Mouse (Mus musculus) gastrocnemius, postnatal 14 days (tissue): ENCODE data around the gene Myo10. TPM values are rescaled to one million over a fixed set of nuclear protein-coding genes. Genes with fewer than 3 reads are reported as not detected.
A peak's percentile ranks its signal among the peaks of the same experiment; 100 is the strongest.
"Not testable (repeated sequence)": the region's sequence is repeated elsewhere in the genome, so short reads cannot be mapped to it uniquely, and the experiment has no call there.

Experiments used
- DNase-seq: peaks from one replicate; pipeline ENCODE4 v3.0.0; 2021; ENCODE audit warnings: mixed read lengths
- intact Hi-C: fragments of 180-260 bp; cut with DNase I; formaldehyde crosslinking; loops from one replicate; pipeline ENCODE4 v1.15.1; 2025; ENCODE audit warnings: low total_unique reads
- total RNA-seq, 2 experiments: library from RNA; stranded (reverse); gene quantifications; 2 replicates each; pipeline ENCODE4 v1.2.3; 2021

Gene Myo10
- total RNA-seq, 2 experiments from 2014 or later: 48.2 to 50.7 TPM

DNA sequence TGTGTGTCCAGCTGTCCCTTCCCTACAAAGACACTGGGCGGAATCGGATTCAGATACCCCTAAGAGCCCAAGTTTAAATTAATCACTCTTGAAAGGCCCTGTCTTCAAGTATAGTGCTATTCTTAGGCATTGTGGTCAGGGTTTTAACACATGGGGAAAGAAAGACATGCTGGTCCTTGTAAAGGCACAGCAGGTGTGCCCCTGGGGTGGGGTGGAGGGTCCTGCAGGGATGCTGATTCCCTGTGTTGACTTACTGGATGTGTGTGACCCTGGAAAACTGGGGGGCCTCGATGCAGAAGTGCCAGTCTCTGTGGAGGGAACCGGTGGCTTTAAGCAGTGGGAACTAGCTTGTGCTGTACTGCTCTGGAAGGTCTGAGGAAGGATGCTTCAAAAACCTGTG is 90.6 kb downstream of the Myo10 start:
- intact Hi-C loops: no loop called here
- DNase-seq: no peak

DNA sequence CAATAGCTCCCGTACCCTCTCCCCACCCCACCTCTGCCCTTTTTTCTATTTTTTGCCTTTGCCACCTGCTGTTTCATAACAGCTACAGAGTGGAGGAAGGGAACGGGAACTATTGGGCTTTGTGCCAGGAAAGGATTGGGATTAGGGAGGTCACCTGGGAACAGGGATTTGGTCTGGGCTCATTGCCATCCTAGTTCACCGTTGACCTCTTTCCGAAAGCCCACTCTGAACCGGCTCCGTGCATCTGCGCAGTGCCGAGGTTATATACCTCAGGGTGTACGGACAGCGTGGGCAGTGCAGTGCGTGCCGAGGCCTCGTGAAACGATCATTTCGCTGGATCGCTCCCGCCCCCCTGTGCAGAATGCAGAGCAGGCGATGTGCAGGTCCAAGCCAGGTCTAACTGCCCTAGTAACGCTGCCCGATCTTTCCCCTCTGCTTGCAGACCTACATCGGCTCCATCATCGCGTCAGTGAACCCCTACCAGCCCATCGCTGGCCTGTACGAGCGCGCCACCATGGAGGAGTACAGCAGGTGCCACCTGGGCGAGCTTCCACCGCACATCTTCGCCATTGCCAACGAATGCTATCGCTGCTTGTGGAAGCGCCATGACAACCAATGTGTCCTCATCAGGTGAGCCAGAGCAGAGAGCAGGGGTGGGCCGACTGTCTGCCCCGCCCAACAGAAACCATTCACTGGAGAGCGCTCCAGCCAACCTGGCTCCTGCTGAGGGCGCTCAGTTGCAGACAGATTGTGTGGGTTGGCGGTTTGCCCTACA is 91.4 kb downstream of the Myo10 start:
- intact Hi-C loops: no loop called here
- DNase-seq: no peak

DNA sequence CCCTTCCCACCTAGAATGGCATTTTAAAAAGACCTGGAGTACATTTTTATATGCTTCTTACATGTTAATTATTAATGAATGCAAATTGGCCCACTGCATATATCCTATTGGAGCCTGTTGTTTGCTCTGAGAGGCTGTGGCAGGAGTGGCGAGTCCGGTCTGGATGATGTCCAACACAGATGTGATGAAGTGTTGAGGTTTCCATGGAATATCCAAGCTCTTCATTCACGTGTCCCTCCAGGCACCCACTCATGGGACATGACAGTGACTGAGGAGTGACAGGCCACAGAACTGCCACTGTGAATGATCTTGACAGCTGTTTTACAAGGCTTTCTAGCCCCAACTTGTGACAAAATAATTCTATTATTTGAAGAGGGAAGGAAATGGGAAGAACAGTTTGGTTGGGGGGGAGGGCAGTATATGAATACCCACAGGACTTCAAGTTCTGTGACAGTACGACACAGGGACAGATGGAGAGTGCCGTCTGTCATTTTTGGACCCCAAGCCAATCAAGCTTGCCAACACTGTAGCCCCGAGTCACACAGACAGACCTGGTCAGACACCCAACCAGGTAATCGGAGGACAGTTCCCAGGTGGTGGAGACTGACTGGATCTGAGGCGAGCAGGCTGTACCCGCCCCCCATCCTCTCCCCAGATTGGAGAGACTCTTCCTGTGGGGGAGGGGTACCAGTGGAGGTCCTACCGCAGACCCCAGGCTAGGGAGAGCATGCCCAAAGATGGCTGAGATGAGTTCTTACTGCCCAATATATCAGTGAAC is 93.1 kb downstream of the Myo10 start:
- no peak for DNase-seq
- intact Hi-C loops: loop anchor here (5.0 kb wide), 1 partner anchor 228 kb away; no protein-coding TSS in a partner anchor

DNA sequence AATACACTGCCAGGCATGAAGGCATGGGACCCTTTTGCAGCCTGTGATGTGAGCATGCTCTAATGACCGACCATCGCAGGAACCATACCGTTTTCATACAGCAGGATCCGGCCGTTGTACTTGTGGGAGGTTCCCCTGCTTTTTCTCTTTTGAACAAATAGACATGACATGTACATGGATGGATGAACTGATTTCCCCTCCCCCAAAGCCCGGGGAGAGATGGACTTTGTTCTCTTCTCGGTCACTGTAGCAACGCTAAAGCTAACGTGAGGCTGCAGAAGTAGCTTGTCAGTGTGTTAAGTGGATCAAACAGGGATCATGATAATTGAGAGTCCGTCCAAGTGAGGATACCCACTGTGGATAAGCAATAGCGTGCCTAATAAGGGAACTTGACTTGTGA is 93.7 kb downstream of the Myo10 start:
- no peak for DNase-seq
- intact Hi-C loops: loop anchor here (2.0 to 5.0 kb wide), 2 partner anchors 229 to 275 kb away; no protein-coding TSS in a partner anchor

DNA sequence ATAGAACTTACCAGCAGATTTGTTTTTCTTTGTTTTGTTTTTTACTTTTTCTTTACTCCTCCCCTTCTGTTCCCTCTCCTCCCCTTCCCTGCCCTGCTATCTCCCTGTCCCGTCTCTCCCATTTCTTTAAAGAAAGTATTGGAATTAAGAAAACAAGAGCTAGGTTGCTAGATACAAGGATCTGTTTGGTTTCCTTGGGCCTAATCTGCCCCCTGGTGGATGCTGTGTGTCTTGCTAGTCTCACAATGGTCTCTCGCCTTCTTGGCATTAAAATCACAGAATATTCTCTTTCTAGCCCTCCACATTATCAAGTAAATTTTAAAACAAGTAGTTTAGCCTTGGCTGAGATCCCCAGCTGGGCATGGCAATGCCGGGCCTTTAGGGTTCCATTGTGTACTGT is 94.7 kb downstream of the Myo10 start:
- intact Hi-C loops: loop anchor here (2.0 to 5.0 kb wide), 2 partner anchors 230 to 276 kb away; no protein-coding TSS in a partner anchor
- DNase-seq: peak; percentile 73

DNA sequence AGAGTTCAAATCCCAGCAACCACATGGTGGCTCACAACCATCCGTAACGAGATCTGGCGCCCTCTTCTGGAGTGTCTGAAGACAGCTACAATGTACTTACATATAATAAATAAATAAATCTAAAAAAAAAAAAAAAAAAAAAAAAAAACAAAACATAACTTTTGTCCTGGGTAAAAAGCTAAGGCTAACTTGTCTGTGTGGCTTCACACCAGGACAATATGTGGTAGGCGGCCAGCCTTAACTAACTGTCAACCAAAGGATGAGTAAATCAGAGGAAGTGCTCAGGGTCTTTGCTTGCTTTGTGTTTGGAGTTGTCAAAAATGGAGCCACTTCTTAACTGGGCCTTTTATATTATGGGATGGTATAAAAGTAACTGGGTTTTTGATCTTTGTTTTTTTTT is 95.8 kb downstream of the Myo10 start:
- intact Hi-C loops: loop anchor here (5.0 kb wide), 1 partner anchor 231 kb away; no protein-coding TSS in a partner anchor

DNA sequence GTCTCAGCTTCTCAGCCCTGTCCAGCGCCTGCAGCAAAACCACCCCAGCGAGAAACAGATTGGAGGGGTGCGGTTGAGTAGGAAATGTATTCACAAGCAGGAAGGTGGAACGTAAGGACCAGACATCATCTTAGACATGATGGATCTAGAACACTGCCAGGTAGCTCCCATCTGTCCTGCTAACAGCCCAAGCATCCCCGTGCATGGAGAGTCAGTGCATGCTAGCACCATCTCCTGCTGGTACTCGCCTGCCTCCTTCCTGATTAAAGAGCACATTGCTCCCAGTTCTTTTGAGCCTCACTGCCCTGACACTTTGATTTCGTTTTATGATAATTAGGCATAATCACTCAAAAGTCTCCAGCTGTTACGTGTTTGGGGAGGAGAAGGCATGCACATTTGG is 96.9 kb downstream of the Myo10 start:
- intact Hi-C loops: loop anchor here (5.0 kb wide), 1 partner anchor 232 kb away; no protein-coding TSS in a partner anchor
- DNase-seq: no peak

More for the DNA sequence above, 95.8 kb downstream of the Myo10 start:
- DNase-seq: not testable (repeated sequence)

DNA sequence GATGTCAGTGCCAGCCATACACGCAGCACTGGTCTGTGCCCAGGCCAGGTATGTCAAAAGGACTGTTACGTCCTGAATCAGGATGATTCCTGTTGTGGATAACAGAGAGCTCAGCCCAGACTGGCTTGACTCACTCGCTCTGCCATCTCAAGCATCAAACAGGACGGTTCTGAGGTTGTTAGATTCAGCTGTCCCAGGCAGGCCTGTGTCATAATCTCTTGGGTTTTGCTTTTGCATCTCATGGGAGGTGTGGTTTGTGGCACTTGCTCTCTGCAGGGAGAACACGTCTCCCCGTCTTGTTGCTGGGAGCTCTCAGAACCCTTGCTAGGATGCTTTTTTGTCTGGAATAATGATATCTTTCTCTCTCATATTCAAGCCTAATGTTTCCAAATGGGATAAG is 97.9 kb downstream of the Myo10 start:
- intact Hi-C loops: no loop called here
- DNase-seq: no peak

DNA sequence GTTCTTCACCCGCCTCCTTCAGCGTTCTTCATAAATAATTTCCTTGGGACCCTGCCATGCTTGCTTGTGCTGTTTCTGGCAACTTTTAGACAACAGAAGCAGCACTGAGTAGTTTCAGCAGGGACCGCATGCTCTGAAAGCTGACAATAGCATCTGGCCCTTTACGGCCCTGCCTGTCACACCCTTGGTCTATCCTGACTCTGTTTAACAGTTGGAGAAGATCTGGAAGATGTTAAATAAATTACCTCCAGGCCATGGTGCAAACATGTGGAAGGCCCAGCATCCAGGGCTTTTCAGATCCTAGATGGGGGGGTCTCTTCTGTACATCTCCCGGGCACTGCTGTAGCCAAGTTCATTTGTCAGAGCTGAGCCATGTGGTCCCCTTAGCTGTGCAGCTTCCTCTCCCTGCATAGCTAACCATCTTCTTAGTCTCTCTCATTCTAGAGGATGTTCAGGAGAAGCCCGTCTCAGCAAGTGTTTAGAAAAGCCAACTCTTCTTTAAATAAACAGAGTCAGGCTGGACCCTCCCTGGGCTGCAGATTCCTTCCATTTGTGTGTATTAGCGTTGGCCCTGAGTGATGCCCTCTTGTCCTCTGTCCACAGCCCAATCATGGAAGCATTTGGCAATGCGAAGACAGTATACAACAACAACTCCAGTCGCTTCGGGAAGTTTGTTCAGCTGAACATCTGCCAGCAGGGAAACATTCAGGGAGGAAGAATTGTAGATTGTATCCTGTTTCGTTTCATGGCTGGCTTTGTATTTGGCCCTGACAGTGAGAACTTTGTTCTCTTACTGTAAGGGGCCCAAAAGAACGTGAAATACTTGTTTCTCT is 101.2 kb downstream of the Myo10 start:
- no peak for DNase-seq
- intact Hi-C loops: no loop called here

DNA sequence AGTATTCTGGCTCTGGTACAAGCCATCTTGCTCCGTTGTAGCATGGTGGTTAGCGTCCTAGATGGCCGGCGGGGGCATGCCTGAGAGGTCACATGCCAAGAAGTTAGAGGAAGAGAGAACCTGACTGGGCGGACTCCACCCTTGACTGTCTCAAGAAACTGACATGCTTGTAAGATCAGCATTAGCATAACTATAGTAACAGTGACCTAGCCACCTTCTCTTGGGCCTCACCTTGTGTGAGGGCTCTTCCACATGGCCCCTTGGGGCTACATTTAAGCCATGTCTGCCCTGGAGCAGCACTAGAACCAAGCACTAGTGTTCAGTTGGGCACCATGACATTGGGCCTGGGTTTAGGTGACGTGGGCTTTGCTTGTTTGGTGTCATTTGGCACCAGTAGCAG is 102.2 kb downstream of the Myo10 start:
- no peak for DNase-seq
- intact Hi-C loops: no loop called here

DNA sequence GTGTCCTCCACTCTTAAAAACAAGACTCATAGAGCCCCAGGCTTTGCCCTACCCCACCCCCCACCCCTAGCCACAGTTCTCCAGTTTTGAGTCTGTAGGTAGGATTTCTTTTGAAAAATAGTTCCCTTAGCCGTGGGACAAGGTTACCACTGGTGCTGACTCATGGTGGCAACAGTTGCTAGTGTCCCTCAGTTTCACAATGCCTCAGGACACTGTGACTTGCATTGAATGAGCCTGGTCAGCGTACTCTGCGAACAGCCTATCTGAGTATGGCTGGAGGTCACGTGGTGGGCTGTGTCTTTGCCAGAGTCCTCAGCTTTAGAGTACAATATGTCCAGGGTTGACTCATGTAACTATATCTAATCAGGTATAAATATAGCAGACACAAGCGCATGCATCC is 104.5 kb downstream of the Myo10 start:
- intact Hi-C loops: no loop called here
- DNase-seq: no peak

DNA sequence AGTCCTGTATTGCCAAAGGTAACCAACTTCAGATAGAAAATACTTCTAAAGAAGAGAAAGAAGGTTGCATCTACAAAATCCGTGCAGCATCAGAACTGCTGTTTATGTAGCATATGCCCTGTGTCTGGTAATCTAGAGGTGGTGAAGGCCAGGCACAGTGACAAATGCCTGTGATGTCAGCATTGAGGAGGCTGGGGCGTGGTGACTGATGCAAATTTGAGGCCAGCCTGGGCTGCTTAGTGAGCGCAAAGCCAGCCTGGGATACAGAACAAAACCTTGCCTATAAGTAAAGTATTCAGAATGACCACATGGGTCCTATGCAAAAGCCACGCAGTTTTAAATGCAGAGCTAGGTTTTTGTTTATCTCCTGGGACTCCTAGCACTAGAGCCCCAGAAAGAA is 106.2 kb downstream of the Myo10 start:
- intact Hi-C loops: no loop called here
- DNase-seq: no peak

DNA sequence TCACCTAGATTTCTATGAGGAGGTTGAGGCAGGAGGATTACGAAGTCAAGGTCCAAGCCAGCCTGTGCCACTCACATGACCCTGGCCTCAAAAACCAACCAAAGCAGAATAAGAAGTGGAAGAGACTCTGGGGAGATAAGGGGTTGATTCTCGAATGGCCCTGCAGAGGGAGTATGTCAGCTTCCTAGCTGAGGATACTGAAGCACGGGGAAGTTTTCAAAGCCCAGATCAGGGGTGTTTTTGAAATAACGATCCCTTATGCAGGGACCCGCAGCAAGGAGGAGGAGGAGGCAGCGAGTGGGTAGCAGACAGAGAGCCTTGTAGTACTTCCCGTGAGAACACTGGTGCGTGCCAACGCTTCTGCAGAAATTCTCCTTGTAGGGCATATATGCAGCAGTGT is 108.7 kb downstream of the Myo10 start:
- DNase-seq: no peak
- intact Hi-C loops: loop anchor here (5.0 kb wide), 1 partner anchor 61 kb away; no protein-coding TSS in a partner anchor

DNA sequence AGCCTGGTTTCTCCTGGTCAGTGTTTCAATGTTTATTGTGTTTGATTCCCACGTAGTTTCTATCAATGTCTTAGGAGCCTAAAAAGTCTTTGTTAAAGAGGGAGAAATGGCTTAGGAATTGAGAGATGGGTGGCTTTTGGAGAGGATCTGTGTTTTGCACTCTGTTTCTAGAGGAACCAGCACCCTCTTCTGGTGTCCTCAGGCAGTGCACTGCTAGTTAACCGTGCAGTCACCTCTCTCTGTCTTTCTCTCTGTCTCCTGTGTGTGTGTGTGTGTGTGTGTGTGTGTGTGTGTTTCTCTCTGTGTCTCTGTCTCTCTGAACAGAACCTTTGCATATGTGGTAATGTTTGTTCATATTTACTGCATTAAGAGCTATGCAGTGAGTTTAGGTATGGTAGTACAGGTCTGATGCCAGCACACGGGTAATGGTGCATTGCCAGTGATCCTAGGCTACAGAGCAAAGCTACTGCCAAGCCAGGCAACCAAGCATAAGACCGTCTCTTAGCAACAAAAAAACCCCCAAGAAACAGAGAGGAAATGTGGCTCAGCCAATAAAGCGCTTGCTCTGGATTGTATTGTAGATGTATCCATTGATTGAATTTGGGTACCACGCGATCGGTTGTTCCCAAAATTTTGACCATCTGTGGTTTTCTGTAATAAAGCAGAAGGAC is 110.6 kb downstream of the Myo10 start:
- DNase-seq: peak; percentile 19
- intact Hi-C loops: loop anchor here (5.0 kb wide), 1 partner anchor 59 kb away; no protein-coding TSS in a partner anchor

DNA sequence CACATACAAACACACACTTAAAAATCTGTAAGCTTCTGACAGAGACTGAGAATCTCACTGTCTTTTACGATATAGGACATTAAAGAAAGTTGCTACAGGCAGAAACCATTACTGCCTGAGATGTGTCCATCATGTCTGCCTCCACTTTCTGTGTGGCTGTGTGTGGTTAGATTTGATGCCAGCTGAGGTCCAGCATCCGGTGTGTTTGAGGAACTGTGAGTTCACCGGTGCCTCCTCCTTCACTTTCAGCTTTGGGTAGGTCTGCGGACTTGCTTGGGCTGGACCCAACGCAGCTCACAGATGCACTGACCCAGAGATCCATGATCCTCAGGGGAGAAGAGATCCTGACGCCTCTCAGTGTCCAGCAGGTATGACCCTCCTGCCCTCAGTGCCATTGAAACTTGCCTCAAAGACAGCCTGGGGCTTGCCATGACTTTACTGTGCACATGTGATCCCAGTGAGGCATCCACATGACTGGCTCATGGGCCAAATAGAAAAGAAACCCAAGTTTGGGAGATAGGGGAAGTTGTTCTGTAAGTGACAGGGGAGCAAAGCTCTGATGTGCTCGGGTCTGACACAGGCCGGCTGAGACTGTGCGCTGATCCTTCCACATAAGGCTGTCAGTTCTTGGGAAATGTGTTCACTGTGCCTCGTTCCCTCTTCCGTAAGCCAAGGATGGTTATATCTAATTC is 111.6 kb downstream of the Myo10 start:
- DNase-seq: no peak
- intact Hi-C loops: loop anchor here (5.0 kb wide), 1 partner anchor 58 kb away; no protein-coding TSS in a partner anchor

DNA sequence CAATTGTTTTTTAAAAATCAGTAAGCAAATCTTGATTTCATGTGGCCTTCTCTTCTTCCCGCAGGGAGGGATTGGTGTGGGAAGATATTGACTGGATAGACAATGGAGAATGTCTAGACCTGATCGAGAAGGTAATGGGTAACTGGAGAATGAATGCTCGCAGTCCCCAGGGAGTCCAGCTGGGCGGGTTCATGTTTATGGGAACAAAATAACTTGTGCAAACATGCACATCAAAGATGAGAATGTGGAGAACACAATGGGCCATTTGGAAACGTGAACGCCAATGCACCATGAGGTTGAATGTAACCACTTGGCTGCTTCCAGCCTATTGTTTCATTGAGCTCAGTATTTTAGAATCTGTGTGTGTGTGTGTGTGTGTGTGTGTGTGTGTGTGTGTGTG is 114.2 kb downstream of the Myo10 start:
- DNase-seq: no peak
- intact Hi-C loops: no loop called here

DNA sequence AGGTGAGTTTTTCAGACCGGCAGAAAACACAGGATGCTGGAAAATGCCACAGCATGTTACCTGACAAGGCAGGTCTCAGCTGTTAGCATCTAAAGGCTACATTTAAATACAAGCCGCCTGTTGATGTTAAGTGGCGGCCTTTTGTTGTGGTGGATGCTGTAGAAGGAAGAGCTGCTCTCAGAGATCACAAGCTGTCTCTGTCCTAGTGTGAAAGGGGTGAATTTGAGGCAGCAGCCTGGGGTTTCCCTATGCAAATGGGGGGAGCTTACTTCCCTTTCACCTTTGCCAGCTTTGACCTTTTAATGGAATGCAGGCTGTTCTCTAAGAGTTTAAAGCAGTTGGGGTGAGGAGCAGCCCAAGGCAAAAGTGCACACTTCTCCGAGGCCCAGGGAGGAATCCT is 117.9 kb downstream of the Myo10 start:
- intact Hi-C loops: no loop called here
- DNase-seq: no peak

DNA sequence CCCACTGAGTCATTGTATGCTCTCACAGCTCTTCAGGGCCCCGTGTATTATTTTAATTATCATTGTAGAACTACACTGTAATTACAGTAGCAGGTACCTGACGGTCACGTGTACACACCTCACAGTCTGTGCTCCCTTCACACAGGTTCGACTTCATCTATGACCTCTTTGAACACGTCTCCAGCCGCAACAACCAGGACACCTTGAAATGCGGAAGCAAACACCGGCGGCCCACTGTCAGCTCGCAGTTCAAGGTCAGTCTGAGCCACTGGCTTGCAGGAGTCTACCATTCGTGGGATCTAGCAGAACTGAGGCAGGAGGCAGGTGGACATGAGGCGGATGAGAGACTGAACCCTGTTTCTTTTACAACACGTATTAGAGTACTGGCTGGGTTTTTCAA is 119.9 kb downstream of the Myo10 start:
- intact Hi-C loops: no loop called here
- DNase-seq: no peak

DNA sequence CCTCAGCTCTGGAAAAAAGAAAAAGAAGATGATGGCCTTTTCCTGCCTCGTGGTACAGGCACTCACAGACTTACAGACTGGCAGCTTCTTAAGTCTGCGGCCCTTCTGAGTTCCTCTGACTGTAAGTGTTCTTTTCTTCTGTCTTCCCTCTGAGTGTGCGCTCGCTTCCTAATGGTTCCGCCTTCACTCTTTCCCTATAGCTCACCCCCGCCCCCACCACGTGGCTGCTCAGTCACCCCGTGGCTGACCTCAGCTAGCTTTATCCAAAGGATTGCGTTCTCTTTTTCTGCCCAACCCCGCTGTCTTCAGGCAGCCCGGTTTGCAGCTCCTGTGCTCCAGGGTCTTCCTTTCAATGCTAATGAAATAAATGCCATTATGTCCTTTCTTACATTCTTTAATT is 129.2 kb downstream of the Myo10 start:
- no peak for DNase-seq
- intact Hi-C loops: no loop called here
